Mouse (Mus musculus) embryonic facial prominence, embryonic 15.5 days (tissue): ENCODE measurements around the gene Sync. TPM values are rescaled to one million over a fixed set of nuclear protein-coding genes. Genes with fewer than 3 reads are reported as not detected.

ENCODE experiments used
- microRNA-seq: library from miRNA; unstranded; fragments of <30 nt; microRNA quantifications from one replicate; pipeline ENCODE4, GENCODE M21; 2016; ENCODE audit warnings: borderline number of aligned reads
- polyA plus RNA-seq: library from polyadenylated mRNA; unstranded; fragments of >200 nt; fragmentation: Nextera tagmentation; extraction: Ambion mirVana; gene quantifications from 2 replicates; pipeline ENCODE4 v1.2.1, GENCODE M21; 2015

Sync gene
- polyA plus RNA-seq, 1 experiment from 2014 or later, result 4.9 TPM

Small RNAs within 50 kb of the gene (microRNA-seq; reads per million reads assigned to microRNA genes)
- not detected for gene Gm22994

Other genes starting within 250 kb of the Sync start
- gene Rnf19b, start 229.3 kb upstream of the Sync start, polyA plus RNA-seq, result 10.7 and 11.0 TPM in 2 replicates
- gene Tmem54, start 182.1 kb upstream of the Sync start, polyA plus RNA-seq, result 26.6 and 26.9 TPM in 2 replicates
- 1.8 and 2.2 TPM in 2 replicates for gene Hpca, start 165.6 kb upstream of the Sync start, polyA plus RNA-seq
- gene Fndc5, start 150.6 kb upstream of the Sync start, polyA plus RNA-seq, result 19.7 and 26.3 TPM in 2 replicates
- gene S100pbp, start 97.9 kb upstream of the Sync start, polyA plus RNA-seq, result 17.8 and 18.5 TPM in 2 replicates
- gene Yars, start 97.9 kb upstream of the Sync start, polyA plus RNA-seq, result 75.5 and 83.2 TPM in 2 replicates
- gene C77080, start 26.2 kb upstream of the Sync start, polyA plus RNA-seq, result 8.9 and 10.0 TPM in 2 replicates
- gene Rbbp4, start 47.8 kb downstream of the Sync start, polyA plus RNA-seq, result 325 and 329 TPM in 2 replicates
- 36.6 and 41.2 TPM in 2 replicates for gene Zbtb8os, start 48.1 kb downstream of the Sync start, polyA plus RNA-seq
- gene Zbtb8a, start 90.5 kb downstream of the Sync start, polyA plus RNA-seq, result 12.8 and 14.1 TPM in 2 replicates
- gene Zbtb8b, start 153.2 kb downstream of the Sync start, polyA plus RNA-seq, result 1.2 and 1.3 TPM in 2 replicates
- 31.2 and 32.4 TPM in 2 replicates for gene Bsdc1, start 174.0 kb downstream of the Sync start, polyA plus RNA-seq
- not detected in 2 replicates for gene Tssk3, start 203.4 kb downstream of the Sync start, polyA plus RNA-seq
- gene Fam229a, start 203.6 kb downstream of the Sync start, polyA plus RNA-seq, result not detected in 2 replicates
- 610 and 641 TPM in 2 replicates for gene Marcksl1, start 226.0 kb downstream of the Sync start, polyA plus RNA-seq